Mouse (Mus musculus): ENCODE data around the gene Mzt1.

- TF ChIP-seq CTCF (conservative IDR thresholded peaks at IDR 0.05; ENCODE audit: low read length): no peak
- no peak for TF ChIP-seq POU5F1 (IDR thresholded peaks at IDR 0.05; ENCODE audit: borderline replicate concordance, low read length)
These were observed 51.7 kb downstream of the Mzt1 start, which contains the start of gene Rpl36a-ps1 for GRCm38 (mm10) chr14:98994218-98994617.
